Mouse (Mus musculus) forebrain, embryonic 13.5 days (tissue): ENCODE measurements around the gene Dvl2. TPM values are rescaled to one million over a fixed set of nuclear protein-coding genes. Genes with fewer than 3 reads are reported as not detected.

Experiments used
- ATAC-seq: fragments of 200-750 bp; cut with Nextera tagmentation; 2 replicates; pipeline ENCODE4 v1.8.0; 2017
- H3K27ac ChIP-seq: fragments of 300-500 bp; sonication (generic); 2 replicates; pipeline ENCODE4 v1.5.1; 2015; ENCODE audit warnings: inconsistent platforms, mild to moderate bottlenecking, moderate library complexity
- H3K27me3 ChIP-seq: fragments of 300-500 bp; sonication (generic); 2 replicates; pipeline ENCODE4 v1.6.1; 2015; ENCODE audit warnings: mild to moderate bottlenecking, inconsistent platforms
- H3K36me3 ChIP-seq: fragments of 300-500 bp; sonication (generic); 2 replicates; pipeline ENCODE4 v1.6.1; 2015; ENCODE audit warnings: mild to moderate bottlenecking, inconsistent platforms; ENCODE audit not compliant: poor library complexity, severe bottlenecking
- H3K4me1 ChIP-seq: fragments of 300-500 bp; sonication (generic); 2 replicates; pipeline ENCODE4 v1.6.1; 2015; ENCODE audit warnings: inconsistent platforms
- H3K4me2 ChIP-seq: fragments of 300-500 bp; sonication (generic); 2 replicates; pipeline ENCODE4 v1.6.1; 2015; ENCODE audit warnings: inconsistent platforms, mild to moderate bottlenecking, moderate library complexity
- H3K4me3 ChIP-seq: fragments of 300-500 bp; sonication (generic); 2 replicates; pipeline ENCODE4 v1.5.1; 2015; ENCODE audit warnings: mild to moderate bottlenecking, inconsistent platforms
- H3K9ac ChIP-seq: fragments of 300-500 bp; sonication (generic); 2 replicates; pipeline ENCODE4 v1.6.1; 2015; ENCODE audit warnings: mild to moderate bottlenecking, inconsistent platforms
- H3K9me3 ChIP-seq: fragments of 300-500 bp; sonication (generic); replicated peaks from 2 replicates; pipeline ENCODE4 v1.6.1; 2016; ENCODE audit warnings: inconsistent platforms
- WGBS: fragments of 180-500 bp; shearing (Covaris S2); methylation state at CpG from one replicate; pipeline ENCODE4 v1.1.7; 2015; 5-methylcytosine and 5-hydroxymethylcytosine counted together
- polyA plus RNA-seq: library from polyadenylated mRNA; unstranded; fragments of >200 nt; fragmentation: Nextera tagmentation; extraction: Ambion mirVana; gene quantifications from 2 replicates; pipeline ENCODE4 v1.2.1, GENCODE M21; 2015

Gene Dvl2
- polyA plus RNA-seq, 1 experiment from 2014 or later, result 31.8 TPM

GRCm38 (mm10) chr11:69984431-69984830, 16.0 kb upstream of the Dvl2 start:
- H3K36me3 ChIP-seq, result peaks cover 56% of the 10 kb centered on the region
- WGBS, result 90% methylated on average over 8 of the region's 8 CpGs

GRCm38 (mm10) chr11:69989949-69990348, 10.4 kb upstream of the Dvl2 start:
- peaks cover 67% of the 10 kb centered on the region for H3K36me3 ChIP-seq
- H3K4me2 ChIP-seq, result no peak overlapping the region

More at GRCm38 (mm10) chr11:69984431-69984830, 16.0 kb upstream of the Dvl2 start:
- no peak overlapping the region for H3K4me2 ChIP-seq
- H3K27me3 ChIP-seq, result no peaks in the 10 kb centered on the region
- peaks cover 27% of the 10 kb centered on the region for H3K4me1 ChIP-seq
- H3K9me3 ChIP-seq, result no peaks in the 10 kb centered on the region
- no peak overlapping the region for H3K9ac ChIP-seq
- no peak overlapping the region for H3K4me3 ChIP-seq
- no peak for ATAC-seq
- H3K27ac ChIP-seq, result no peak overlapping the region

GRCm38 (mm10) chr11:69990850-69991691, 9.3 kb upstream of the Dvl2 start, which contains the start of gene Gabarap:
Gene Gabarap (plus strand): TSS chr11:69991143.
- Histone ChIP-seq H3K4me3 (peak within 1 kb of the TSS; percentile 66), H3K36me3 (peaks cover 58% of the 10 kb centered on the region), H3K27ac (peak within 1 kb of the TSS; percentile 94), H3K4me2 (peak within 1 kb of the TSS; percentile 79), H3K27me3 (no peaks in the 10 kb centered on the region), H3K9me3 (no peaks in the 10 kb centered on the region), H3K9ac (peak within 1 kb of the TSS; percentile 81), H3K4me1 (peaks cover 25% of the 10 kb centered on the region)
- peak; percentile 73 for ATAC-seq
- WGBS, result under 1% methylated on average over 40 of the region's 40 CpGs

More at GRCm38 (mm10) chr11:69989949-69990348, 10.4 kb upstream of the Dvl2 start:
- H3K27me3 ChIP-seq, result no peaks in the 10 kb centered on the region
- H3K9ac ChIP-seq, result 0 out of 2 replicates have a peak overlapping the region, but pooled peaks have one; percentile 8
- H3K9me3 ChIP-seq, result no peaks in the 10 kb centered on the region
- 90% methylated on average over 8 of the region's 8 CpGs for WGBS
- peaks cover 23% of the 10 kb centered on the region for H3K4me1 ChIP-seq
- H3K27ac ChIP-seq, result peak overlapping the region; percentile 94; the same call in 1 of the 2 replicates
- ATAC-seq, result no peak
- no peak overlapping the region for H3K4me3 ChIP-seq

GRCm38 (mm10) chr11:69991711-69992110, 8.7 kb upstream of the Dvl2 start:
- Histone ChIP-seq H3K4me2 (peak overlapping the region; percentile 79), H3K9ac (peak overlapping the region; percentile 81), H3K4me3 (peak overlapping the region; percentile 66), H3K27me3 (no peaks in the 10 kb centered on the region), H3K4me1 (peaks cover 25% of the 10 kb centered on the region), H3K36me3 (peaks cover 51% of the 10 kb centered on the region), H3K27ac (peak overlapping the region; percentile 94), H3K9me3 (no peaks in the 10 kb centered on the region)
- WGBS, result under 1% methylated on average over 15 of the region's 15 CpGs
- peak; percentile 19 for ATAC-seq

- no peaks in the 10 kb centered on the region for H3K27me3 ChIP-seq
- H3K4me2 ChIP-seq, result peak overlapping the region; percentile 79
- H3K36me3 ChIP-seq, result peaks cover 44% of the 10 kb centered on the region
- no peak overlapping the region for H3K27ac ChIP-seq
- H3K4me1 ChIP-seq, result peaks cover 28% of the 10 kb centered on the region
- H3K4me3 ChIP-seq, result peak overlapping the region; percentile 66
- 88% methylated on average over 10 of the region's 10 CpGs for WGBS
- H3K9me3 ChIP-seq, result no peaks in the 10 kb centered on the region
- peak overlapping the region; percentile 81 for H3K9ac ChIP-seq
- no peak for ATAC-seq
These were observed 8.0 kb upstream of the Dvl2 start for GRCm38 (mm10) chr11:69992396-69992795.

GRCm38 (mm10) chr11:69992932-69993331, 7.5 kb upstream of the Dvl2 start:
- peaks cover 44% of the 10 kb centered on the region for H3K36me3 ChIP-seq
- peak overlapping the region; percentile 79 for H3K4me2 ChIP-seq
- peak overlapping the region; percentile 81 for H3K9ac ChIP-seq
- H3K4me3 ChIP-seq, result peak overlapping the region; percentile 66
- 96% methylated on average over 3 of the region's 3 CpGs for WGBS
- no peaks in the 10 kb centered on the region for H3K27me3 ChIP-seq
- no peaks in the 10 kb centered on the region for H3K9me3 ChIP-seq
- ATAC-seq, result no peak
- no peak overlapping the region for H3K27ac ChIP-seq
- H3K4me1 ChIP-seq, result peaks cover 33% of the 10 kb centered on the region

- Histone ChIP-seq H3K4me3 (peak overlapping the region; percentile 4; the same call in 1 of the 2 replicates), H3K9me3 (no peaks in the 10 kb centered on the region), H3K4me1 (peaks cover 41% of the 10 kb centered on the region), H3K27ac (no peak overlapping the region), H3K9ac (no peak overlapping the region), H3K4me2 (peak overlapping the region; percentile 67; the same call in 1 of the 2 replicates), H3K27me3 (no peaks in the 10 kb centered on the region), H3K36me3 (peaks cover 44% of the 10 kb centered on the region)
- ATAC-seq, result no peak
- 88% methylated on average over 11 of the region's 11 CpGs for WGBS
These were observed 5.8 kb upstream of the Dvl2 start for GRCm38 (mm10) chr11:69994401-69995090.

- WGBS, result 1% methylated on average over 36 of the region's 36 CpGs
These were observed 4.9 kb upstream of the Dvl2 start, which contains the start of gene Phf23 for GRCm38 (mm10) chr11:69995391-69995960. Gene Phf23 (plus strand): TSS chr11:69995777.

GRCm38 (mm10) chr11:69996161-69997061, 4.0 kb upstream of the Dvl2 start:
- H3K4me3 ChIP-seq, result peak overlapping the region; percentile 96
- WGBS, result 1% methylated on average over 62 of the region's 66 CpGs
- H3K27ac ChIP-seq, result peak overlapping the region; percentile 96
- H3K4me2 ChIP-seq, result peak overlapping the region; percentile 67
- no peaks in the 10 kb centered on the region for H3K9me3 ChIP-seq
- peak; percentile 0; the same call in 1 of the 2 replicates for ATAC-seq
- peaks cover 42% of the 10 kb centered on the region for H3K36me3 ChIP-seq
- peaks cover 45% of the 10 kb centered on the region for H3K4me1 ChIP-seq
- H3K27me3 ChIP-seq, result no peaks in the 10 kb centered on the region
- peak overlapping the region; percentile 95 for H3K9ac ChIP-seq

More at GRCm38 (mm10) chr11:69995391-69995960, 4.9 kb upstream of the Dvl2 start, which contains the start of gene Phf23:
- H3K36me3 ChIP-seq, result peaks cover 42% of the 10 kb centered on the region
- peak within 1 kb of the TSS; percentile 96 for H3K27ac ChIP-seq
- H3K27me3 ChIP-seq, result no peaks in the 10 kb centered on the region
- H3K9ac ChIP-seq, result peak within 1 kb of the TSS; percentile 95
- H3K9me3 ChIP-seq, result no peaks in the 10 kb centered on the region
- peak; percentile 86 for ATAC-seq
- peaks cover 43% of the 10 kb centered on the region for H3K4me1 ChIP-seq
- peak within 1 kb of the TSS; percentile 96 for H3K4me3 ChIP-seq
- H3K4me2 ChIP-seq, result peak within 1 kb of the TSS; percentile 67

GRCm38 (mm10) chr11:69997070-69997509, 3.3 kb upstream of the Dvl2 start:
- peak overlapping the region; percentile 96 for H3K4me3 ChIP-seq
- no peaks in the 10 kb centered on the region for H3K27me3 ChIP-seq
- H3K9ac ChIP-seq, result peak overlapping the region; percentile 95
- peak overlapping the region; percentile 67 for H3K4me2 ChIP-seq
- under 1% methylated on average over 31 of the region's 44 CpGs for WGBS
- H3K4me1 ChIP-seq, result peaks cover 50% of the 10 kb centered on the region
- H3K9me3 ChIP-seq, result no peaks in the 10 kb centered on the region
- peak; percentile 14; the same call in 1 of the 2 replicates for ATAC-seq
- H3K36me3 ChIP-seq, result peaks cover 42% of the 10 kb centered on the region
- H3K27ac ChIP-seq, result peak overlapping the region; percentile 96
